Mouse (Mus musculus): ENCODE data around the gene Abhd5. TPM values are rescaled to one million over a fixed set of nuclear protein-coding genes. Genes with fewer than 3 reads are reported as not detected.
A peak's percentile ranks its signal among the peaks of the same experiment; 100 is the strongest.

Gene Abhd5
- total and polyA plus RNA-seq, 3 experiments, result 6.0 to 12.2 (median 8.8) TPM

- H3K27ac ChIP-seq (ENCODE audit: insufficient read depth, low read depth), result no peak overlapping the region
- H3K9me3 ChIP-seq (replicated peaks; ENCODE audit: low read length), result no peaks in the 10 kb centered on the region
- no peak for DNase-seq (ENCODE audit: extremely low read depth)
- H3K4me1 ChIP-seq (ENCODE audit: control insufficient read depth in 1 of 2, insufficient read depth in 2 of 2), result peaks cover 0 to 11% of the 10 kb centered on the region in 2 experiments; a peak in 1 of 4 replicates
- H3K4me2 ChIP-seq (ENCODE audit: insufficient read depth, low read depth, poor library complexity, severe bottlenecking), result no peak overlapping the region
- H3K36me3 ChIP-seq (replicated peaks in 1 of 2; ENCODE audit: control insufficient read depth in 1 of 2, insufficient read depth in 1 of 2, low read length in 1 of 2), result no peaks in the 10 kb centered on the region
- peaks cover 18% of the 10 kb centered on the region for H3K27me3 ChIP-seq (replicated peaks)
- H3K9ac ChIP-seq (ENCODE audit: insufficient read depth, low read depth), result no peak overlapping the region
- in situ Hi-C loops (cut with MboI; ENCODE audit: low pct_ligation_motif_present, low pct_unique_long_range_greater_than_20kb, low sequenced_read_pairs) (no loop called here), dilution Hi-C loops (cut with MboI; ENCODE audit: extremely low pct_ligation_motif_present, extremely low pct_unique_long_range_greater_than_20kb, low sequenced_read_pairs) (no loop called here)
- H3K79me2 ChIP-seq (replicated peaks; ENCODE audit: control insufficient read depth, extremely low read depth, insufficient read depth, poor library complexity, severe bottlenecking), result no peaks in the 10 kb centered on the region
- no peak overlapping the region for H3K4me3 ChIP-seq (replicated peaks in 1 of 3; ENCODE audit: low read depth in 2 of 3, low read length in 2 of 3, poor library complexity in 1 of 3)
- TF ChIP-seq USF2 (conservative IDR thresholded peaks at IDR 0.05; ENCODE audit: low read depth, low read length) (no peak), CHD1 (IDR thresholded peaks at IDR 0.05; ENCODE audit: low read depth, low read length) (no peak), BHLHE40 (IDR thresholded peaks at IDR 0.05; ENCODE audit: low read depth, low read length) (peak; percentile 29; the same call in 1 of the 2 replicates), NELFE (IDR thresholded peaks at IDR 0.05; ENCODE audit: low read depth, low read length) (no peak), UBTF (IDR thresholded peaks at IDR 0.05; ENCODE audit: low read depth, low read length) (no peak), USF1 (IDR thresholded peaks at IDR 0.05; ENCODE audit: low read depth, low read length) (no peak), EP300 (IDR thresholded peaks at IDR 0.05; ENCODE audit: low read length) (no peak), ZC3H11A (IDR thresholded peaks at IDR 0.05; ENCODE audit: low read depth, low read length) (no peak)
These were observed 2.8 kb downstream of the Abhd5 start for GRCm38 (mm10) chr9:122354240-122354639.

- Histone ChIP-seq H3K4me3 (replicated peaks in 1 of 3; ENCODE audit: low read depth in 2 of 3, low read length in 2 of 3, poor library complexity in 1 of 3) (no peak overlapping the region), H3K79me2 (replicated peaks; ENCODE audit: control insufficient read depth, extremely low read depth, insufficient read depth, poor library complexity, severe bottlenecking) (no peaks in the 10 kb centered on the region), H3K27ac (ENCODE audit: insufficient read depth, low read depth) (no peak overlapping the region), H3K9me3 (replicated peaks; ENCODE audit: low read length) (no peaks in the 10 kb centered on the region), H3K4me2 (ENCODE audit: insufficient read depth, low read depth, poor library complexity, severe bottlenecking) (no peak overlapping the region), H3K9ac (ENCODE audit: insufficient read depth, low read depth) (no peak overlapping the region), H3K4me1 (ENCODE audit: control insufficient read depth in 1 of 2, insufficient read depth in 2 of 2) (peaks cover 0 to 5% of the 10 kb centered on the region in 2 experiments; a peak in 1 of 4 replicates), H3K36me3 (replicated peaks in 1 of 2; ENCODE audit: control insufficient read depth in 1 of 2, insufficient read depth in 1 of 2, low read length in 1 of 2) (no peaks in the 10 kb centered on the region), H3K27me3 (replicated peaks) (peaks cover 2% of the 10 kb centered on the region)
- no peak for DNase-seq (ENCODE audit: extremely low read depth)
- no peak for TF ChIP-seq ZMIZ1 (IDR thresholded peaks at IDR 0.05; ENCODE audit: low read depth, low read length)
- no peak for TF ChIP-seq E2F4 (IDR thresholded peaks at IDR 0.05; ENCODE audit: insufficient replicate concordance, low read depth, low read length)
- TF ChIP-seq BHLHE40 (IDR thresholded peaks at IDR 0.05; ENCODE audit: low read depth, low read length), result no peak
- TF ChIP-seq IRF4 (IDR thresholded peaks at IDR 0.05; ENCODE audit: low read depth, low read length), result no peak
- no peak for TF ChIP-seq CHD1 (IDR thresholded peaks at IDR 0.05; ENCODE audit: low read depth, low read length)
- TF ChIP-seq EP300 (IDR thresholded peaks at IDR 0.05; ENCODE audit: low read length), result no peak
- TF ChIP-seq ELF1 (IDR thresholded peaks at IDR 0.05; ENCODE audit: low read depth, low read length), result no peak
- TF ChIP-seq TBP (conservative IDR thresholded peaks at IDR 0.05; ENCODE audit: low read depth, low read length), result no peak
- TF ChIP-seq POLR2AphosphoS2 (IDR thresholded peaks at IDR 0.05; ENCODE audit: low read depth, low read length), result no peak
- TF ChIP-seq NRF1 (IDR thresholded peaks at IDR 0.05; ENCODE audit: low read depth, low read length), result no peak
- no peak for TF ChIP-seq MYC (IDR thresholded peaks at IDR 0.05; ENCODE audit: low read depth, low read length)
- TF ChIP-seq CHD2 (IDR thresholded peaks at IDR 0.05; ENCODE audit: low read length), result no peak
- no peak for TF ChIP-seq ZC3H11A (IDR thresholded peaks at IDR 0.05; ENCODE audit: low read depth, low read length)
- TF ChIP-seq USF1 (IDR thresholded peaks at IDR 0.05; ENCODE audit: low read depth, low read length), result no peak
- TF ChIP-seq MXI1 (IDR thresholded peaks at IDR 0.05; ENCODE audit: low read depth, low read length), result no peak
- TF ChIP-seq PAX5 (IDR thresholded peaks at IDR 0.05; ENCODE audit: low read length), result no peak
- no peak for TF ChIP-seq KAT2A (IDR thresholded peaks at IDR 0.05; ENCODE audit: insufficient replicate concordance, low read length)
- no peak for TF ChIP-seq RCOR1 (conservative IDR thresholded peaks at IDR 0.05; ENCODE audit: low read depth, low read length)
- in situ Hi-C loops (cut with MboI; ENCODE audit: low pct_ligation_motif_present, low pct_unique_long_range_greater_than_20kb, low sequenced_read_pairs) (no loop called here), dilution Hi-C loops (cut with MboI; ENCODE audit: extremely low pct_ligation_motif_present, extremely low pct_unique_long_range_greater_than_20kb, low sequenced_read_pairs) (no loop called here)
These were observed 5.7 kb downstream of the Abhd5 start for GRCm38 (mm10) chr9:122357073-122357472.
